Mouse (Mus musculus) lung, embryonic 16.5 days (tissue): ENCODE results near the gene Hspb1. TPM values are rescaled to one million over a fixed set of nuclear protein-coding genes. Genes with fewer than 3 reads are reported as not detected.

Experiments used
- ATAC-seq: fragments of 200-750 bp; cut with Nextera tagmentation; 2 replicates; pipeline ENCODE4 v1.8.0; 2017; ENCODE audit warnings: low read depth, mild to moderate bottlenecking, moderate library complexity
- H3K27ac ChIP-seq: fragments of 300-500 bp; sonication (generic); 2 replicates; pipeline ENCODE4 v1.5.1; 2014; ENCODE audit warnings: mild to moderate bottlenecking, control low read depth, low read length
- H3K27me3 ChIP-seq: fragments of 300-500 bp; sonication (generic); 2 replicates; pipeline ENCODE4 v1.6.1; 2014; ENCODE audit warnings: low read depth, low read length, mixed read lengths; ENCODE audit not compliant: control insufficient read depth, insufficient read depth
- H3K36me3 ChIP-seq: fragments of 300-500 bp; sonication (generic); 2 replicates; pipeline ENCODE4 v1.6.1; 2014; ENCODE audit warnings: low read length; ENCODE audit not compliant: control insufficient read depth, insufficient read depth
- H3K4me1 ChIP-seq: fragments of 300-500 bp; sonication (generic); replicated peaks from 2 replicates; pipeline ENCODE4 v1.6.1; 2014; ENCODE audit warnings: low read length, mixed read lengths; ENCODE audit not compliant: control insufficient read depth, insufficient read depth
- H3K4me2 ChIP-seq: fragments of 300-500 bp; sonication (generic); 2 replicates; pipeline ENCODE4 v1.6.1; 2014; ENCODE audit warnings: low read depth, low read length, control low read depth
- H3K4me3 ChIP-seq: fragments of 300-500 bp; sonication (generic); 2 replicates; pipeline ENCODE4 v1.5.1; 2014; ENCODE audit warnings: mild to moderate bottlenecking, low read length, control low read depth
- H3K9ac ChIP-seq: fragments of 300-500 bp; sonication (generic); 2 replicates; pipeline ENCODE4 v1.6.1; 2014; ENCODE audit warnings: low read length, control low read depth
- H3K9me3 ChIP-seq: fragments of 300-500 bp; sonication (generic); 2 replicates; pipeline ENCODE4 v1.6.1; 2016; ENCODE audit warnings: low read length; ENCODE audit not compliant: control insufficient read depth
- WGBS: fragments of 180-500 bp; shearing (Covaris S2); extraction: QIAGEN DNeasy Blood & Tissue Kit; methylation state at CpG from one replicate; pipeline ENCODE4 v1.1.7; 2014; 5-methylcytosine and 5-hydroxymethylcytosine counted together
- polyA plus RNA-seq: library from polyadenylated mRNA; unstranded; fragments of >200 nt; fragmentation: Nextera tagmentation; extraction: Ambion mirVana; gene quantifications from 2 replicates; pipeline ENCODE4 v1.2.1, GENCODE M21; 2015

The Hspb1 gene
- polyA plus RNA-seq, 1 experiment from 2014 or later: 126 TPM

GRCm38 (mm10) chr5:135853731-135854130 lies 34.0 kb upstream of the Hspb1 start:
- Histone ChIP-seq H3K36me3 (no peaks in the 10 kb centered on the region), H3K9me3 (no peaks in the 10 kb centered on the region), H3K4me1 (no peaks in the 10 kb centered on the region), H3K27ac (no peak overlapping the region), H3K27me3 (peaks cover 82% of the 10 kb centered on the region), H3K4me2 (no peak overlapping the region), H3K9ac (no peak overlapping the region), H3K4me3 (no peak overlapping the region)
- 44% methylated on average over 7 of the region's 7 CpGs for WGBS
- ATAC-seq: no peak

GRCm38 (mm10) chr5:135855156-135855555 lies 32.6 kb upstream of the Hspb1 start:
- H3K4me2 ChIP-seq: no peak overlapping the region
- H3K9me3 ChIP-seq: no peaks in the 10 kb centered on the region
- no peak overlapping the region for H3K9ac ChIP-seq
- no peak overlapping the region for H3K27ac ChIP-seq
- WGBS: 0% methylated on average over 4 of the region's 4 CpGs
- H3K4me1 ChIP-seq: no peaks in the 10 kb centered on the region
- no peak overlapping the region for H3K4me3 ChIP-seq
- H3K27me3 ChIP-seq: peaks cover 75% of the 10 kb centered on the region
- H3K36me3 ChIP-seq: no peaks in the 10 kb centered on the region
- ATAC-seq: peak; percentile 65; the same call in 1 of the 2 replicates

GRCm38 (mm10) chr5:135866662-135867061 lies 21.1 kb upstream of the Hspb1 start:
- H3K4me1 ChIP-seq: peaks cover 15% of the 10 kb centered on the region
- H3K36me3 ChIP-seq: no peaks in the 10 kb centered on the region
- peaks cover 44% of the 10 kb centered on the region for H3K27me3 ChIP-seq
- H3K9me3 ChIP-seq: no peaks in the 10 kb centered on the region
- no peak overlapping the region for H3K4me2 ChIP-seq
- H3K9ac ChIP-seq: no peak overlapping the region
- H3K4me3 ChIP-seq: no peak overlapping the region
- no peak overlapping the region for H3K27ac ChIP-seq
- ATAC-seq: no peak
- WGBS: 34% methylated on average over 8 of the region's 8 CpGs

GRCm38 (mm10) chr5:135867637-135868593 lies 19.8 kb upstream of the Hspb1 start:
- peaks cover 15% of the 10 kb centered on the region for H3K4me1 ChIP-seq
- peak overlapping the region; percentile 61 for H3K9ac ChIP-seq
- no peaks in the 10 kb centered on the region for H3K36me3 ChIP-seq
- ATAC-seq: peak; percentile 47
- peak overlapping the region; percentile 94 for H3K4me2 ChIP-seq
- WGBS: under 1% methylated on average over 84 of the region's 89 CpGs
- peaks cover 47% of the 10 kb centered on the region for H3K27me3 ChIP-seq
- H3K9me3 ChIP-seq: no peaks in the 10 kb centered on the region
- peak overlapping the region; percentile 54 for H3K4me3 ChIP-seq
- H3K27ac ChIP-seq: no peak overlapping the region

- no peak overlapping the region for H3K27ac ChIP-seq
- peak overlapping the region; percentile 94 for H3K4me2 ChIP-seq
- H3K4me1 ChIP-seq: peaks cover 15% of the 10 kb centered on the region
- H3K36me3 ChIP-seq: no peaks in the 10 kb centered on the region
- peak; percentile 8; the same call in 1 of the 2 replicates for ATAC-seq
- H3K4me3 ChIP-seq: peak overlapping the region; percentile 54
- H3K9me3 ChIP-seq: no peaks in the 10 kb centered on the region
- WGBS: 4% methylated on average over 27 of the region's 27 CpGs
- H3K27me3 ChIP-seq: peaks cover 47% of the 10 kb centered on the region
- H3K9ac ChIP-seq: no peak overlapping the region
Observed at GRCm38 (mm10) chr5:135868653-135869052, 19.1 kb upstream of the Hspb1 start.

GRCm38 (mm10) chr5:135869661-135870423 lies 17.9 kb upstream of the Hspb1 start:
- ATAC-seq: no peak
- Histone ChIP-seq H3K36me3 (no peaks in the 10 kb centered on the region), H3K9ac (no peak overlapping the region), H3K27me3 (peaks cover 50% of the 10 kb centered on the region), H3K9me3 (no peaks in the 10 kb centered on the region), H3K4me2 (no peak overlapping the region), H3K4me1 (peaks cover 15% of the 10 kb centered on the region), H3K27ac (no peak overlapping the region), H3K4me3 (no peak overlapping the region)
- 52% methylated on average over 14 of the region's 14 CpGs for WGBS

GRCm38 (mm10) chr5:135870505-135870904 lies 17.2 kb upstream of the Hspb1 start:
- WGBS: 79% methylated on average over 5 of the region's 5 CpGs
- H3K4me3 ChIP-seq: no peak overlapping the region
- H3K36me3 ChIP-seq: no peaks in the 10 kb centered on the region
- no peak for ATAC-seq
- H3K27me3 ChIP-seq: peaks cover 50% of the 10 kb centered on the region
- no peak overlapping the region for H3K4me2 ChIP-seq
- peaks cover 15% of the 10 kb centered on the region for H3K4me1 ChIP-seq
- no peaks in the 10 kb centered on the region for H3K9me3 ChIP-seq
- no peak overlapping the region for H3K9ac ChIP-seq
- no peak overlapping the region for H3K27ac ChIP-seq

GRCm38 (mm10) chr5:135872996-135873395 lies 14.7 kb upstream of the Hspb1 start:
- H3K4me2 ChIP-seq: 0 out of 2 replicates have a peak overlapping the region, but pooled peaks have one; percentile 8
- no peak overlapping the region for H3K27ac ChIP-seq
- WGBS: 15% methylated on average over 16 of the region's 16 CpGs
- no peaks in the 10 kb centered on the region for H3K9me3 ChIP-seq
- ATAC-seq: no peak
- H3K4me1 ChIP-seq: peaks cover 15% of the 10 kb centered on the region
- H3K9ac ChIP-seq: no peak overlapping the region
- H3K36me3 ChIP-seq: no peaks in the 10 kb centered on the region
- H3K27me3 ChIP-seq: peaks cover 37% of the 10 kb centered on the region
- no peak overlapping the region for H3K4me3 ChIP-seq

- H3K27ac ChIP-seq: no peak overlapping the region
- no peak for ATAC-seq
- 57% methylated on average over 9 of the region's 9 CpGs for WGBS
- H3K9ac ChIP-seq: no peak overlapping the region
- peaks cover 10% of the 10 kb centered on the region for H3K4me1 ChIP-seq
- H3K4me3 ChIP-seq: no peak overlapping the region
- no peaks in the 10 kb centered on the region for H3K36me3 ChIP-seq
- H3K9me3 ChIP-seq: no peaks in the 10 kb centered on the region
- peaks cover 29% of the 10 kb centered on the region for H3K27me3 ChIP-seq
- no peak overlapping the region for H3K4me2 ChIP-seq
Observed at GRCm38 (mm10) chr5:135873753-135874152, 14.0 kb upstream of the Hspb1 start.
